Mouse (Mus musculus): ENCODE results near the gene B130006D01Rik. TPM values are rescaled to one million over a fixed set of nuclear protein-coding genes. Genes with fewer than 3 reads are reported as not detected.

Gene B130006D01Rik
- total and polyA plus RNA-seq, 2 experiments = 0.10 to 1.0 TPM

GRCm38 (mm10) chr11:95710478-95710877, 12.9 kb upstream of the B130006D01Rik start:
- no peak overlapping the region for H3K4me3 ChIP-seq (ENCODE audit: insufficient read depth, low read depth, low read length)
- no peaks in the 10 kb centered on the region for H3K27me3 ChIP-seq (ENCODE audit: control insufficient read depth, insufficient read depth, low read length)
- no peak overlapping the region for H3K9ac ChIP-seq (ENCODE audit: low read depth, low read length)
- H3K36me3 ChIP-seq (ENCODE audit: control insufficient read depth, insufficient read depth, low read length) = no peaks in the 10 kb centered on the region
- 86% methylated on average over 7 of the region's 7 CpGs for WGBS
- no peak overlapping the region for H3K27ac ChIP-seq (replicated peaks; ENCODE audit: insufficient read depth, low read depth, low read length)
- TF ChIP-seq POLR2A (IDR thresholded peaks at IDR 0.05; ENCODE audit: extremely low read depth, insufficient read depth, low read length) = no peak
- TF ChIP-seq CTCF (IDR thresholded peaks at IDR 0.05; ENCODE audit: low read depth, low read length) = no peak
- H3K4me1 ChIP-seq (ENCODE audit: control insufficient read depth, insufficient read depth, low read length) = peaks cover 6% of the 10 kb centered on the region
- DNase-seq (ENCODE audit: extremely low read depth, low read depth, low spot score) = no peak
- H3K79me2 ChIP-seq (ENCODE audit: control insufficient read depth, insufficient read depth, low read length) = peaks cover 14% of the 10 kb centered on the region; the same call in 1 of the 2 replicates

DNA sequence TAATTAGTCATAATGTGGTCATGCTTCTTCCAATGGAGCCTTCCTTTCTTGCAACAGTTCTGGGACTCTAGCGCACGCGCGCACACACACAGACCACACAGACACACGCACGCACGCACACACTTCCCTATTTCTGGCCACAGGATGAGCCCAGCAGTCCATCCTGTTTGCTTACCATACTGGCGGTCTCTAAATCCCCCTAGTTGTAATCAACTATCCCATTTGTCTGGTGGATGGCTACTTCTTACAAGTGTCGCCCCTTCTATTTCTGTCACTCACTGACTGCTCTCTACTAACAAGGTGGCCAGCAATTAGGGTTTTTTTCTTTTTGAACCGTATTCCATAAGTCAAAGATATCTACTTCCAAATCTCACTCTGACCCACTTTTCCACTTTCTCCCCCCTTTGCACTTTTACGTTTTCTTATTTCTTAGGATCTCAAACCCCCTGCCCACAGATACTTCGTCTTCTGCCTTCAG, 11.3 kb upstream of the B130006D01Rik start:
- no peak for DNase-seq (ENCODE audit: extremely low read depth, low read depth, low spot score)
- Histone ChIP-seq H3K36me3 (ENCODE audit: control insufficient read depth, insufficient read depth, low read length) (no peaks in the 10 kb centered on the region), H3K79me2 (ENCODE audit: control insufficient read depth, insufficient read depth, low read length) (peaks cover 22% of the 10 kb centered on the region; the same call in 1 of the 2 replicates), H3K4me3 (ENCODE audit: insufficient read depth, low read depth, low read length) (peak overlapping the region; percentile 75; the same call in 1 of the 2 replicates), H3K9ac (ENCODE audit: low read depth, low read length) (peak overlapping the region; percentile 96), H3K27ac (replicated peaks; ENCODE audit: insufficient read depth, low read depth, low read length) (peak overlapping the region; percentile 66), H3K4me1 (ENCODE audit: control insufficient read depth, insufficient read depth, low read length) (peaks cover 13% of the 10 kb centered on the region), H3K27me3 (ENCODE audit: control insufficient read depth, insufficient read depth, low read length) (no peaks in the 10 kb centered on the region)
- TF ChIP-seq POLR2A (IDR thresholded peaks at IDR 0.05; ENCODE audit: extremely low read depth, insufficient read depth, low read length) (no peak), CTCF (IDR thresholded peaks at IDR 0.05; ENCODE audit: low read depth, low read length) (no peak)
- 6% methylated on average over 12 of the region's 12 CpGs for WGBS

DNA sequence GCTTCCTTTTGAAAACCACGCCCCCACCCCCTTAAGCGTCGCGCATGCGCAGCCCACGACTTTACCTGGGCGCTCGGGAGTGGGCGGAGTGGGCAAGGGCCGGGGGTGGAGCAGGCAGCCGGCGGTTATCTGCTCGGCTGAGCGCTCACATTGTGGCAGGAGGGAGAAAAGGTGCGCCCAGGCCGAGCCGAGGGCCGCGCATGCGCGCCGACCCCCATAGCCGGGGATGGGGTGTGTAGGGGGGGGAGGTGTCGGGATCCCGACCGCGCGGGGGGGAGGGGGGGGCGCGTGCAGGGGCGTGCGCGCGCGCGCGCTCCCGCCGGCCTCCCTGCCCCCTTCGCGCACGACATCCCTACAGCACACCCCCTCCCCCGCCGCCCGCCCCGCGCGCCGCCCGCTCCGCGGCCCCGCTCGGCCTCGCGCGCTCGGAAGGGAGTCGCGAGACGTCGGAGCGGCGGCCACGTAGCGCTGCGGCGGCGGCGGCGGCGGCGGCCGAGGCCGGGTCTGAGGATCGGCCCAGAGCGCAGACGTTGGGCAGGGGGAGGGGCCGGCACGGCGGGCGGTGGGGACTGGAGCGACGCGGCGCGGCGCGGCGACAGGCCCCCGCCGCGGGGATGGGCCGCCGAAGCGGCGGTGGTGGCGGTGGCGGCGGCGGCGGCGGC, 10.7 kb upstream of the B130006D01Rik start, which contains the start of gene Zfp652:
TSS of gene Zfp652 (plus strand) at position 111 of the 662 bp plus-strand sequence.
- peaks cover 26% of the 10 kb centered on the region; the same call in 1 of the 2 replicates for H3K79me2 ChIP-seq (ENCODE audit: control insufficient read depth, insufficient read depth, low read length)
- H3K36me3 ChIP-seq (ENCODE audit: control insufficient read depth, insufficient read depth, low read length) = no peaks in the 10 kb centered on the region
- peak within 1 kb of the TSS; percentile 80 for H3K27ac ChIP-seq (replicated peaks; ENCODE audit: insufficient read depth, low read depth, low read length)
- no peaks in the 10 kb centered on the region for H3K27me3 ChIP-seq (ENCODE audit: control insufficient read depth, insufficient read depth, low read length)
- WGBS = under 1% methylated on average over 63 of the region's 103 CpGs
- peak within 1 kb of the TSS; percentile 75 for H3K4me3 ChIP-seq (ENCODE audit: insufficient read depth, low read depth, low read length)
- TF ChIP-seq CTCF (IDR thresholded peaks at IDR 0.05; ENCODE audit: low read depth, low read length) (no peak), POLR2A (IDR thresholded peaks at IDR 0.05; ENCODE audit: extremely low read depth, insufficient read depth, low read length) (peak; percentile 26; the same call in 1 of the 2 replicates)
- H3K4me1 ChIP-seq (ENCODE audit: control insufficient read depth, insufficient read depth, low read length) = peaks cover 13% of the 10 kb centered on the region
- H3K9ac ChIP-seq (ENCODE audit: low read depth, low read length) = peak within 1 kb of the TSS; percentile 96
- peak; percentile 84 for DNase-seq (ENCODE audit: extremely low read depth, low read depth, low spot score)

DNA sequence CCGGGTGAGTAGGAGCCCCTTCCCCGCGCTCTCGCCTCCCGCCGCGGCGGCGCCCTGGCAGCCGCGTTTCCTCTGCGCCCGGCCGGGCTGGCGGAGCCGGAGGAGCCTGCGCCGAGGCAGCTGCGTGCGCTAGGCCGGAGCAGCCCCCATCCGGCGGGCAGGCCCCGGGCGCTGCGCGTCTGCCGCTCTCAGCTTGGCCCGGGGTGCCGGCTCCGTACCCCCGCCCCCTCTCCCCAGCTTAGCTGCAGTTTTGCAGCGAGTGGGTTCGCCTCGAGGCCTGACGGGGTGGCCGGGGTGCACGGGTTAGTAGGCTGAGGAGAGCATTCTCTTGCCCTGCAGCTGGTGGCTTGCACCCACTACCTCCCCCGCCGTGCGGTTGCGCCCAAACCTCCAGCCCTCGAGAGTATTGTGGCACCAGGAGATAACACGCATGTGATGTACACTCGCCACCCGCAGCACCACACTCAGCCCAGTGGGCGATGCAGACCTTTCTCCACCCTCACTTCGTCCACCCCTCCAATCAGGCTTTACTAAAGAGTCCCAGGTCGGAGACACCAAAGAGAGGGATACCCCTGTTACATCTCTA, 10.1 kb upstream of the B130006D01Rik start:
- no peak for TF ChIP-seq CTCF (IDR thresholded peaks at IDR 0.05; ENCODE audit: low read depth, low read length)
- TF ChIP-seq POLR2A (IDR thresholded peaks at IDR 0.05; ENCODE audit: extremely low read depth, insufficient read depth, low read length) = no peak
- Histone ChIP-seq H3K79me2 (ENCODE audit: control insufficient read depth, insufficient read depth, low read length) (peaks cover 26% of the 10 kb centered on the region; the same call in 1 of the 2 replicates), H3K27ac (replicated peaks; ENCODE audit: insufficient read depth, low read depth, low read length) (peak overlapping the region; percentile 80), H3K4me1 (ENCODE audit: control insufficient read depth, insufficient read depth, low read length) (peaks cover 13% of the 10 kb centered on the region), H3K9ac (ENCODE audit: low read depth, low read length) (peak overlapping the region; percentile 96), H3K4me3 (ENCODE audit: insufficient read depth, low read depth, low read length) (peak overlapping the region; percentile 75), H3K36me3 (ENCODE audit: control insufficient read depth, insufficient read depth, low read length) (no peaks in the 10 kb centered on the region), H3K27me3 (ENCODE audit: control insufficient read depth, insufficient read depth, low read length) (no peaks in the 10 kb centered on the region)
- DNase-seq (ENCODE audit: extremely low read depth, low read depth, low spot score) = no peak
- WGBS = under 1% methylated on average over 49 of the region's 49 CpGs

DNA sequence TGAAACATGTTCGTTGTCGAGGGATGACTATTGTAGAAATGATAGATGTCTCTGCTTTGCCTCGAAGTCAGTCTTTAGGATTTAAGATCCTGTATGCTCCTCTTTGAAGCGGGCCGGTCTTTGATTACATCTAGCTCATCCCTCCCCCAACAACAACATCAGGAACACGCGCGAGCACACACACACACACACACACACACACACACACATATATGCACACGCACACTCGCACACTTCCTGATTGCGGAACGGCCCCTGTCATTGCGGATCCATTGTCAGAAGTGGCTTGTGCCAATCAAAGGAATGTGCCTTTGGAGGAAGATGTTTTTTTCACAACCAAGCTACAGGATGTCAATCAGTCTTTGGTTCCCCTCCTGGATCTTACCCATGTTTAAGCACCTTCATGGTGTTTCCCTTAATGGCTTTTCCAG, 9.6 kb upstream of the B130006D01Rik start:
- WGBS = under 1% methylated on average over 13 of the region's 13 CpGs
- Histone ChIP-seq H3K4me3 (ENCODE audit: insufficient read depth, low read depth, low read length) (peak overlapping the region; percentile 75), H3K27me3 (ENCODE audit: control insufficient read depth, insufficient read depth, low read length) (no peaks in the 10 kb centered on the region), H3K36me3 (ENCODE audit: control insufficient read depth, insufficient read depth, low read length) (no peaks in the 10 kb centered on the region), H3K4me1 (ENCODE audit: control insufficient read depth, insufficient read depth, low read length) (peaks cover 15% of the 10 kb centered on the region), H3K27ac (replicated peaks; ENCODE audit: insufficient read depth, low read depth, low read length) (peak overlapping the region; percentile 80; the same call in 1 of the 2 replicates), H3K79me2 (ENCODE audit: control insufficient read depth, insufficient read depth, low read length) (peaks cover 26% of the 10 kb centered on the region; the same call in 1 of the 2 replicates), H3K9ac (ENCODE audit: low read depth, low read length) (peak overlapping the region; percentile 96)
- peak; percentile 33 for DNase-seq (ENCODE audit: extremely low read depth, low read depth, low spot score)
- TF ChIP-seq POLR2A (IDR thresholded peaks at IDR 0.05; ENCODE audit: extremely low read depth, insufficient read depth, low read length) = no peak
- no peak for TF ChIP-seq CTCF (IDR thresholded peaks at IDR 0.05; ENCODE audit: low read depth, low read length)
